Mouse (Mus musculus) MEL (cell line): Measurements from ENCODE around the gene Mycn.

Source experiments
- CTCF ChIP-seq, 3 experiments: IDR thresholded peaks in 2 of 3; conservative IDR thresholded peaks in 1 of 3; 2 replicates each; pipeline ENCODE4 v1.5.1; 2011 to 2012; ENCODE audit warnings: low read length in 3 of 3, low read depth in 2 of 3, mild to moderate bottlenecking in 2 of 3, improper control_type of control experiment in 1 of 3, inconsistent platforms in 1 of 3, mixed read lengths in 1 of 3, moderate library complexity in 1 of 3; ENCODE audit not compliant: control insufficient read depth in 1 of 3, insufficient read depth in 1 of 3, poor library complexity in 1 of 3, severe bottlenecking in 1 of 3
- E2F4 ChIP-seq: IDR thresholded peaks from 2 replicates; pipeline ENCODE4 v1.6.1; 2011; ENCODE audit warnings: low read depth, low read length, improper control_type of control experiment, borderline replicate concordance
- ELF1 ChIP-seq: IDR thresholded peaks from 2 replicates; pipeline ENCODE4 v1.6.1; 2014; ENCODE audit warnings: low read depth, mild to moderate bottlenecking, inconsistent platforms, low read length, improper control_type of control experiment, moderate library complexity
- EP300 ChIP-seq, 2 experiments: IDR thresholded peaks; 2 replicates each; pipeline ENCODE4 v1.6.1; 2011; ENCODE audit warnings: improper control_type of control experiment in 2 of 2, low read length in 2 of 2, low read depth in 1 of 2, mild to moderate bottlenecking in 1 of 2
- MAFK ChIP-seq: IDR thresholded peaks from 2 replicates; pipeline ENCODE4 v1.6.1; 2011; ENCODE audit warnings: low read depth, mild to moderate bottlenecking, low read length, improper control_type of control experiment, borderline replicate concordance
- MYB ChIP-seq: IDR thresholded peaks from 2 replicates; pipeline ENCODE4 v1.6.1; 2011; ENCODE audit warnings: mild to moderate bottlenecking, low read depth, low read length, improper control_type of control experiment
- NELFE ChIP-seq: IDR thresholded peaks from 2 replicates; pipeline ENCODE4 v1.6.1; 2011; ENCODE audit warnings: low read depth, low read length, improper control_type of control experiment
- POLR2AphosphoS5 ChIP-seq: IDR thresholded peaks from 2 replicates; pipeline ENCODE4 v1.6.1; 2012; ENCODE audit warnings: low read depth, borderline replicate concordance, mild to moderate bottlenecking, inconsistent platforms, low read length, moderate library complexity, mixed read lengths
- RCOR1 ChIP-seq: IDR thresholded peaks from 2 replicates; pipeline ENCODE4 v1.6.1; 2012; ENCODE audit warnings: low read depth, mild to moderate bottlenecking, inconsistent platforms, low read length, improper control_type of control experiment
- SMC3 ChIP-seq: IDR thresholded peaks from 2 replicates; pipeline ENCODE4 v1.6.1; 2011; ENCODE audit warnings: low read depth, low read length, improper control_type of control experiment
- TCF12 ChIP-seq: IDR thresholded peaks from 2 replicates; pipeline ENCODE4 v1.6.1; 2014; ENCODE audit warnings: low read depth, mild to moderate bottlenecking, inconsistent platforms, low read length, improper control_type of control experiment, moderate library complexity
- USF1 ChIP-seq: IDR thresholded peaks from 2 replicates; pipeline ENCODE4 v1.6.1; 2014; ENCODE audit warnings: low read depth, mild to moderate bottlenecking, inconsistent platforms, low read length, improper control_type of control experiment, moderate library complexity
- USF2 ChIP-seq, 2 experiments: IDR thresholded peaks; 2 replicates each; pipeline ENCODE4 v1.6.1; 2011 to 2012; ENCODE audit warnings: improper control_type of control experiment in 2 of 2, low read length in 2 of 2, borderline replicate concordance in 1 of 2, inconsistent platforms in 1 of 2, low read depth in 1 of 2, mild to moderate bottlenecking in 1 of 2; ENCODE audit not compliant: insufficient read depth in 1 of 2

- no peak for TF ChIP-seq MAFK
- TF ChIP-seq POLR2AphosphoS5, result no peak
- TF ChIP-seq RCOR1, result no peak
- no peak for TF ChIP-seq USF1
- no peak for TF ChIP-seq CTCF (IDR thresholded peaks at IDR 0.05 in 2 of 3, conservative IDR thresholded peaks at IDR 0.05 in 1 of 3; ENCODE audit: control insufficient read depth in 1 of 3, insufficient read depth in 1 of 3, low read depth in 2 of 3, low read length in 3 of 3, poor library complexity in 1 of 3, severe bottlenecking in 1 of 3)
- TF ChIP-seq SMC3, result no peak
- no peak for TF ChIP-seq EP300 (IDR thresholded peaks at IDR 0.05; ENCODE audit: low read depth in 1 of 2, low read length in 2 of 2)
- no peak for TF ChIP-seq USF2 (IDR thresholded peaks at IDR 0.05; ENCODE audit: borderline replicate concordance in 1 of 2, insufficient read depth in 1 of 2, low read depth in 1 of 2, low read length in 2 of 2)
- TF ChIP-seq ELF1, result no peak
- TF ChIP-seq TCF12, result no peak
- TF ChIP-seq NELFE, result no peak
- no peak for TF ChIP-seq MYB
- TF ChIP-seq E2F4, result no peak
Measured at GRCm38 (mm10) chr12:12909631-12910277, 32.0 kb downstream of the Mycn start.
